Comparison of ENCODE assay signal across 16 mouse cellular contexts in genomic region chr3:127019109-127019508, GRCm38 (mm10).
A peak's percentile ranks its signal among the peaks of the same experiment; 100 is the strongest.
DNase-seq lines count a peak whose midpoint lies in the region; ATAC-seq and TF ChIP-seq lines count a peak whose summit lies in the region.
"Had no signal": no experiment of that assay in that cellular context is flagged by ENCODE, and none has a peak within 500 bp of the region (broad histone marks: within the 10 kb centered on the region; RNA-seq: fewer than 3 reads in every experiment).

No protein-coding gene starts in this region.

- no peak for ATAC-seq in liver, postnatal 0 days
- ATAC-seq: activated CD4-positive, CD25-positive, alpha-beta regulatory T cell, adult 4 months; hindbrain, embryonic 16.5 days had no signal

- no peaks in the 10 kb centered on the region for H3K36me3 ChIP-seq in limb, embryonic 10.5 days
- H3K36me3 ChIP-seq in liver, postnatal 0 days (replicated peaks; ENCODE audit: insufficient read depth, low read length), result no peaks in the 10 kb centered on the region; the same call in 1 of the 2 replicates
- peaks cover 16% of the 10 kb centered on the region; the same call in 1 of the 2 replicates for H3K36me3 ChIP-seq in hindbrain, embryonic 10.5 days

- no peak for TF ChIP-seq EP300 in liver, postnatal 0 days (IDR thresholded peaks at IDR 0.05; ENCODE audit: low read depth)

- H3K27ac ChIP-seq in limb, embryonic 10.5 days, result peak overlapping the region; percentile 50; the same call in 1 of the 2 replicates
- H3K27ac ChIP-seq in liver, postnatal 0 days (ENCODE audit: low read depth), result no peak overlapping the region
- H3K27ac ChIP-seq in hindbrain, embryonic 10.5 days, result no peak overlapping the region
- H3K27ac ChIP-seq: liver, embryonic 15.5 days; neural tube, embryonic 15.5 days had no signal

- no peak overlapping the region for H3K4me3 ChIP-seq in limb, embryonic 10.5 days
- H3K4me3 ChIP-seq in liver, postnatal 0 days (ENCODE audit: low read depth, low read length), result no peak overlapping the region
- H3K4me3 ChIP-seq in hindbrain, embryonic 10.5 days, result no peak overlapping the region
- H3K4me3 ChIP-seq: liver, embryonic 15.5 days; neural tube, embryonic 15.5 days had no signal

- H3K4me2 ChIP-seq in liver, postnatal 0 days (ENCODE audit: low read depth, low read length), result no peak overlapping the region
- H3K4me2 ChIP-seq: liver, embryonic 15.5 days; neural tube, embryonic 15.5 days had no signal

- WGBS in limb, embryonic 10.5 days, result 57% methylated on average over 6 of the region's 6 CpGs
- 38% methylated on average over 6 of the region's 6 CpGs for WGBS in liver, postnatal 0 days (ENCODE audit: insufficient replicate concordance)
- WGBS in hindbrain, embryonic 10.5 days, result 58% methylated on average over 6 of the region's 6 CpGs

- H3K4me1 ChIP-seq in limb, embryonic 10.5 days, result peaks cover 7% of the 10 kb centered on the region; the same call in 1 of the 2 replicates
- H3K4me1 ChIP-seq in liver, postnatal 0 days (ENCODE audit: insufficient read depth), result no peaks in the 10 kb centered on the region
- 0 out of 2 replicates have a peak, but pooled peaks cover 3% of the 10 kb centered on the region for H3K4me1 ChIP-seq in hindbrain, embryonic 10.5 days (replicated peaks)
- H3K4me1 ChIP-seq: liver, embryonic 15.5 days; neural tube, embryonic 15.5 days had no signal

- no peaks in the 10 kb centered on the region for H3K9me3 ChIP-seq in limb, embryonic 10.5 days (replicated peaks)
- no peaks in the 10 kb centered on the region for H3K9me3 ChIP-seq in liver, postnatal 0 days (ENCODE audit: low read length)
- H3K9me3 ChIP-seq in hindbrain, embryonic 10.5 days, result no peaks in the 10 kb centered on the region
- H3K9me3 ChIP-seq: G1E; liver, embryonic 15.5 days; neural tube, embryonic 15.5 days had no signal

- no peak overlapping the region for H3K9ac ChIP-seq in liver, postnatal 0 days (replicated peaks)
- H3K9ac ChIP-seq: liver, embryonic 15.5 days; neural tube, embryonic 15.5 days had no signal

- TF ChIP-seq CTCF in liver, postnatal 0 days (IDR thresholded peaks at IDR 0.05; ENCODE audit: low read depth), result no peak

- H3K27me3 ChIP-seq in limb, embryonic 10.5 days (ENCODE audit: low read depth, poor library complexity, severe bottlenecking), result no peaks in the 10 kb centered on the region
- H3K27me3 ChIP-seq in liver, postnatal 0 days (ENCODE audit: insufficient read depth, low read length), result no peaks in the 10 kb centered on the region
- no peaks in the 10 kb centered on the region for H3K27me3 ChIP-seq in hindbrain, embryonic 10.5 days (ENCODE audit: insufficient read depth, poor library complexity, severe bottlenecking)
- H3K27me3 ChIP-seq: liver, embryonic 15.5 days; neural tube, embryonic 15.5 days had no signal

- DNase-seq in gastrocnemius, adult 18-20 months (ENCODE audit: low spot score), result peak; percentile 44
- no peak for DNase-seq in gastrocnemius, postnatal 10 days
- DNase-seq in adipocyte (ENCODE audit: low spot score), result peak; percentile 66
- DNase-seq in gastrocnemius, postnatal 25 days, result peak; percentile 52
- no peak for DNase-seq in limb, embryonic 10.5 days (ENCODE audit: low spot score)
- no peak for DNase-seq in liver, postnatal 0 days
- DNase-seq in thymus, postnatal 0 days (ENCODE audit: low spot score), result no peak
- DNase-seq in hindbrain, embryonic 10.5 days (ENCODE audit: low spot score), result no peak
- DNase-seq: layer of hippocampus, adult 9-11 months; midbrain, embryonic 14.5 days; thymus, postnatal 4 days had no signal

Comparison
In these comparisons a context has a peak if more than half of its experiments do, and no peak if none do; other contexts are left out.
1. DNase-seq: peak in gastrocnemius, adult 18-20 months (single experiment), adipocyte (single experiment) and gastrocnemius, postnatal 25 days (single experiment); none in gastrocnemius, postnatal 10 days (single experiment), limb, embryonic 10.5 days (single experiment), liver, postnatal 0 days (single experiment), thymus, postnatal 0 days (single experiment) and hindbrain, embryonic 10.5 days (single experiment).